Mouse (Mus musculus): ENCODE measurements at regions not wholly inside any gene's neighbourhood (a gene's known extent, or its start where the extent isn't known, plus 50 kb on each side); places are given as distances from the start of the nearest gene placed in this dataset.

DNA sequence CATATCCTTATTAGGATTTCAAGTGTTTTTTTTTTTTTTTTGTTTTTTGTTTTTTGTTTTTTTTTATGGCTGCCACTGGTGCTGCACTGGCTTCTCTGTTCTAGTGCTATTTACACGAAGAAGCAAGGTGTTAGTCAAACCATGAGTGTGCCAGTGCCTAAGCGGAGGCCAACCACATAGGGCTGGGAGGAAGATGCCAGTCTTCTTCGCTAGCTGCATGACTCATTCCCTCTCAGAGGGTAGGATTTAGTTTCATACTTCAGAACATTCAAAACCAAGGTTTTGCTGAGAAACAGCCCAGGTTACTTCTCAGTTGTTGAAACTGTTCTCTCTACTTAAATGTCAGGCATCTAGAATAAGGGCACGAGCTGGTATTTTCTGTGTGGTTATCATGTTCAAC, 72.6 kb downstream of the Icos start:
- DNase-seq (ENCODE audit: low spot score in 2 of 2) = no peak

GRCm38 (mm10) chr1:61053676-61054075, 75.9 kb downstream of the Icos start:
- DNase-seq (ENCODE audit: low spot score in 2 of 2) = no peak

GRCm38 (mm10) chr1:61054391-61054790, 76.7 kb downstream of the Icos start:
- DNase-seq (ENCODE audit: low spot score in 2 of 2) = no peak

- DNase-seq (ENCODE audit: low spot score in 2 of 2) = peak; percentile 77 to 82
These were observed 77.4 kb downstream of the Icos start for GRCm38 (mm10) chr1:61055176-61055575.

- DNase-seq (ENCODE audit: low spot score in 2 of 2) = no peak
These were observed 82.3 kb downstream of the Icos start for GRCm38 (mm10) chr1:61059910-61060536.

- DNase-seq (ENCODE audit: low spot score in 2 of 2) = no peak
These were observed 84.2 kb downstream of the Icos start for GRCm38 (mm10) chr1:61061892-61062460.

DNA sequence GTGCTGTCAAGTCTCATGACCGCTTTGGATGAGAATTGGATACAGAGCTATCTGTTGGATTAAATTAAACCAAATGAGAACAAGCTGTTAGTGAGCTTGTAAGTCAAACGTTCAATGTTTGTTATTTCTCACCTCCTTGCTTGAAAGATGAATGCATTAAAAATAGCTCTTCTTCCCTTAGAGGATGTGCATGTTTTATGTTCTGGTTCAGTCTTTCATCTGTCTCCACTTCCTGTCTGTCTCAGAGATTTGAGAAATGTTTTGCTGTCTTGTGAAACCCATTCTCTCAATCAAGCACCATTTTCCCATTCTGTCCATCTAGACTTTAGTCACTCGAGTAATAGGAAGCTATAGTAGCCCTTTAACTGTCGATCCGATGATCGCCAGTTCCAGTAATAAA, 90.4 kb downstream of the Icos start:
- DNase-seq (ENCODE audit: low spot score in 2 of 2) = no peak

DNA sequence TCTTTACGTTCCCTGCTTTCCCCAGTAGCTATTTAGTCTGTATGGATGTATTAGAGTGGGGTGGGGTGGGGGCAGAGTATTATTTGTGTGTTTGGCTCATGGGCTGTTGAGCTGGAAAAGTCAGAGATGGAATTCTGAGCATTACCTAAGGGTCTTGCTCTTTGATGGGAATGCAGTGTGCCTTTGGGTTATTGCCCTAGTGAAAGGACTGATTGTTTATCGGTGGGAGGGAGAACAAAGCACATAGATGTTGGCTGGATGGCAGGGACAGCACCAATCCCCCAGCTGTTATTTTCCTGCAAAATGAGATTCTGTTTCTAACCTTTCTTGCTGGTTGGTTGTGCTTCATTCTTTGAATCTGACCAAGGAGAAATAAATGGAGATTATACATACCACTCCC, 96.4 kb downstream of the Icos start:
- no peak for DNase-seq (ENCODE audit: low spot score in 2 of 2)

- DNase-seq (ENCODE audit: low spot score in 2 of 2) = no peak
These were observed 97.6 kb downstream of the Icos start for GRCm38 (mm10) chr1:61075335-61075734.

- DNase-seq (ENCODE audit: low spot score in 2 of 2) = no peak
These were observed 107.0 kb downstream of the Icos start for GRCm38 (mm10) chr1:61084732-61085131.

DNA sequence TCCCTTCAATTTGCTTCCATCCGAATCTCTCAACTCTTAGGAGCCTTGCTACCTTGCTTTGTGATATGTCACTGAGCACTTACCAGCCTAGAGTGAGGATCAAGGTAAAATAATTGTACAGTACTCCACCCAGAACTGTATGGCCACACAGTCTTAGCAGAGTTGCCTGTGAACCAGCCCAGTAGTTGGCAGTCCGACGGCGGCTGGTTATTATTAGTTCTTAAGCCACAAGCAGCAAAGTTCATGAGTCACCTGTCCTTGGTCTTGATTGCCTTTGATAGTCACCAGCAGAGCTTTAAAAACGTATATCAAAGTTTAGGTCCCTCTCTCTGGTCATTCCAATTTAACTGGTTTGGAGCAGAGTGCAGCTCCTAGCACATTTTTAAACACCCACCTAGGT, 109.1 kb downstream of the Icos start:
- DNase-seq (ENCODE audit: low spot score in 2 of 2) = no peak

GRCm38 (mm10) chr1:61090801-61091200, 113.1 kb downstream of the Icos start:
- no peak for DNase-seq (ENCODE audit: low spot score in 2 of 2)

- no peak for DNase-seq (ENCODE audit: low spot score in 2 of 2)
These were observed 117.9 kb downstream of the Icos start for GRCm38 (mm10) chr1:61095481-61096165.

DNA sequence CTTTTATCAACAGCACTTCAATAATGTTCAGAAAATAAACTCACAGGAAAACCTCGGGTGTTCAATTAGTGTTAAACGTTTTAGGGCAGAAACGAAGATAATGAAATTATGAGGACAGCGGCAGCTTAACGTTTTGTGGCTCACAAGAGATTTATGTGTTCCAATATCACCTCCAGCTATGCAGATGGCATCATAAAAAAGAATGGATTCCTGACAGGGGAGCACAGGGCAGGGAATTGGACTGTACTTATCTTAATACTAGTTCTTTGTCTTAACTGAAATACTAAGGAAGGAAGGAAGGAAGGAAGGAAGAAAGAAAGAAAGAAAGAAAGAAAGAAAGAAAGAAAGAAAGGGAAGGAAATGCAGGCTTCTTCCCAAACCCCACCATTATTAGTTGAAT, 121.6 kb downstream of the Icos start:
- no peak for DNase-seq (ENCODE audit: low spot score in 2 of 2)

DNA sequence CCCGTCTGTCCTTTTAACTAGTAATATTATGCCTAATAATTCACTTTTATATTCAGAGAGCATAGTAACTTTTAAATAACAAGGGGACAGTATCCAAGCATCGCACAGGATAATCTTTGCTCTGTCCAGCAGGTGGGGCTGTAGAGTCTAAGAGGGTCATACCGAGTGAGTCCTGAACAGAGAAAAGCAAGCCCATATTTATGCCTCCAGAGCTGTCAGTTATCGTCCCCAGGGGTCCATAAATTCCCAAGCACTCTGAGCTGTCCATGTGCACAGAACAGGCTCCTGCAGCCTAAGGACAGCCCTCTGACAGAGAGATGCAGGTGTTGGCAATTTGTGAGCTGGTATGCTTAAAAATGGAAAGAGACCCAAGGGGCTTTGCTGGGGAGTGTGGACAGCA, 124.0 kb downstream of the Icos start:
- no peak for DNase-seq (ENCODE audit: low spot score in 2 of 2)

DNA sequence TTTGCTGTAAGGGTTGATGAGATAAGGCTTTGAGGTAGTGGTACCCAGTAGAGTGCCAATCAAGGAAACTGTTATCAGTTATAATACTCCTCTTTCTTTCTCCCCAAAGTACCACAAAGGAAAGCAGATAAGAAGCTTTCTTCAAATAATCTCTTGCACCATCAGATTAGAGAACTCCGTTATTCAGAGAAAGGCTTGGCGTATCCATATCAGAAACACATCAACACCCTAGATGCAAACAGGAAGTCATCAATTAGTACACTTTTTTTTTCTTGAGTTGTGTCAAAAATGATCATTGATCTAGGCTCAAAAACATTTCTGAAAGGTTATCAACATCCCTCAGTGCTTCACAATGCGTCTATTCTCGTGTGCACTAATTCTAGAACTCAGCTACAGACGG, 124.6 kb downstream of the Icos start:
- DNase-seq (ENCODE audit: low spot score in 2 of 2) = no peak

- no peak for DNase-seq (ENCODE audit: low spot score in 2 of 2)
These were observed 125.9 kb downstream of the Icos start for GRCm38 (mm10) chr1:61103581-61103980.

DNA sequence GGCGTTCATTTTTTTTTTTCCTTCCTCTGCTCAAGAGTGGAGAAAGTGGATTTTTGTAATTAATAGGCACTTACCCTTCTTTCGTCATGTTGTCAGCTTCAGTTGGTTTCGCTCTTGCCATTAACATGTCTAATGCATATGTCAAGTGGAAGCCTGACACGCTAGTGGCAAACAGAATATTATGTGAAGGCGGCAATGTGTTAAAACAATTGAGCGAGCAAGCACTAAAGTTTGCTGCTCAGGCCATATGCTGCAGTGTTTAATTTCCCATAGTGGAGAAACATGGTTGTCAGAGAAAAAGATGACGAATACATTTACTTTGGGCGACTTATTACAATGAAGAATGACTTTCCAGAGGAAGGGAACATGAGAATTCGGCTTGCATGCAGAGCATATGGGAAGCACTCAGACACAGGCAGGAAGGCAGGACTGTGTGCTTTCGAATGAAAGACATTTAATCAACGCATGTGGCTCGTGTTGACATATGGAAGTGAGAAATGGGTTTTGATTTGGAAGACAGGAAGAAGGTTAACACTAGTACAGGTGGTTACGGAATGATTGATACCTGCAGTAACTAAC, 134.1 kb downstream of the Icos start:
- no peak for DNase-seq (ENCODE audit: low spot score in 2 of 2)

DNA sequence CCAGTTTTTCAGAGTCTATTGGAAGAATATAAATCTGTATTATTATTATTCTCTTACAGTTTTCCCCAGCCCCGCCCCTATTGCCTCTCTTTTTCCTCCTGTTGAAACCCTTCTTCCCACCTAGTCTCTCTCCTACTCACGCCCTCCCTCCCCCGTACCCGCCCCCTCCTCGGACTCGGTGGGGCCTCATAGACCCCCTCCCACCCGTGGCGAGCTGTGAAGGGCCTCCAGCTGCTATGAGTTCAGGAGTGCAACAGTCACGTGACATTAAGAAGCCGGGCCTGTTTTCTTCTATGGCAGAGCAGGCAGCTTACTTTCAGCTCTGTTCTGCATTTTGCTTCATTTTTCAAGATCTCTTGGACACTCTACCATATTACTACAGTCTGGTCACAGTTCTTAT, 139.8 kb downstream of the Icos start:
- DNase-seq (ENCODE audit: low spot score in 2 of 2) = no peak

DNA sequence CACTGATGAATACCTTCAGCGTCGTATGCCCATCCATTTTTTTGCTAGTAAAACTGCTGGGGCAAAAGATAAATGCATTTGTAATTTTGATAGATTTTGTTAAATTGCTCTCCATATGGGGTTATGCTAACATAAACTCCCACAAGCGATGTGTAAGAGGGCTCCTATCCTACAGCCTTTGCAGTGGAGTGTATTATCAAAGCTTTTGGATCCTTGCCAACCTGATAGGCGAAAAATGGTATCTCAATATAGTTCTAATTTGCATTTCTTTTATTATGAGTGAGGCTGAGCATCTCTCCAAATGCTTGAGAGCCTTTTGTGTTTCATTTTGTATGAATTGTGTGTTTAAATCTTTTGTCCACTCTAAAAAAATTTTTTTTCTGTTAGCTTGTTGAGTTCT, 140.3 kb downstream of the Icos start:
- DNase-seq (ENCODE audit: low spot score in 2 of 2) = no peak

DNA sequence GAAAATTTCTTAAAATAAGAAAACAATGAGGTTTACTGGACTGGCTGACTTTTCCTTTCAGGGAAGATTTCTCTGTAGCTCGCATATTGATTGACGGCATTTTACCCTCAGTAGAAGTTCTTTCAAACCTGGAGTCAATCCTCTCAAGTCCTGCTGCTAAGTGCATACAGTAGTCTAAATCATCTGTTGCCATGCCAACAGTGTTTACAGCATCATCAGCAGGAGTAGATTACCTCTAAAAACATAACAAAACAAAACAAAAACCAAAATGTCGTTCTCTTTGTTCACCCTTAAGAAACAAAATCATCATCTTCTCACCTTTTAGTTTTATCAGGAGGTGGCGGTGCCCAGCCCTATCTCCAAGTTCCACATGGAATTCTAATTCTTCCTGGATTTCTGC, 143.8 kb downstream of the Icos start:
- no peak for DNase-seq (ENCODE audit: low spot score in 2 of 2)

DNA sequence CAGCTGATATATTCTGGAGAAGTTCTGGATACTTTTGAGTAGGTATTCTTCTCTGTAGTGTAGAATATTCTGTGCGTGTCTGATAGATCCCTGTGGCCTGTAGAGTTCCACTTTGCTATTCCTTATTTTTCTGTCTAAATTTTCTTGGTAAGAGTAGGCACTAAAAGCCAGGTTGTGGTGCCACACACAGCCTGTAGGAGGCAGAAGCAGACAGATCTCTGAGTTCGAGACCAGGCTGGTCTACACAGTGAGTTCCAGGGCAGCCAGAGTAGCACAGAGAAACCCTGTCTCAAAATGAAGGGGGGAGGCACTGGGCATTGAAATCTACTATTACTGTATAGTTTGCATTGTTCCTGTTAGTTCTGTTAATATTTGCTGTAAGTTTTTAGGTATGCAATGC, 147.4 kb downstream of the Icos start:
- DNase-seq (ENCODE audit: low spot score in 2 of 2) = no peak
